Mouse (Mus musculus) right cerebral cortex, postnatal 14 days (tissue): ENCODE measurements around the gene Ppp3ca.

Source experiments
- DNase-seq: peaks from one replicate; pipeline ENCODE4 v3.0.0; 2022

Ppp3ca gene

GRCm38 (mm10) chr3:136865176-136865859, 195.4 kb downstream of the Ppp3ca start:
- no peak for DNase-seq

GRCm38 (mm10) chr3:136866095-136866494, 196.2 kb downstream of the Ppp3ca start:
- DNase-seq, result no peak

- no peak for DNase-seq
These were observed 196.6 kb downstream of the Ppp3ca start for GRCm38 (mm10) chr3:136866571-136866970.

DNA sequence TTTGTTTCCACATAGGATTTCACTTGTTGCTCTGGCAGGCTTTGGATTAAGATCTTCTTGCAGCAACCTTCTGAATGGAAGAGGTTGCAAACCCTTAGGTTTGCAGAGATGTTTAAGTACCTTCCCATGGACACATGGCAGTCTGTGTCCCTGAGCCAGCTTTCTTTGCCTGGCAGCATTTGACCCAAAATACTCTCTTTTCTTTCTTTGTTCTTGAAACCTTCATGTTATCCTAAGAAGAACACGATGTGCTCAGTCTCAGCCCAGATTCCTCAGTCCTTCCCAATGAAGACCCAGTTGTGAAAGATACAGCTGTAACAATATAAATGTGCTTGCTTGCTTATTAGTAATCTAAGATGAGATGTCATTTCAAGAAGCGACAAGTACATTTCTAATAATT, 197.4 kb downstream of the Ppp3ca start:
- DNase-seq, result no peak

GRCm38 (mm10) chr3:136871772-136872532, 202.0 kb downstream of the Ppp3ca start:
- DNase-seq, result no peak

DNA sequence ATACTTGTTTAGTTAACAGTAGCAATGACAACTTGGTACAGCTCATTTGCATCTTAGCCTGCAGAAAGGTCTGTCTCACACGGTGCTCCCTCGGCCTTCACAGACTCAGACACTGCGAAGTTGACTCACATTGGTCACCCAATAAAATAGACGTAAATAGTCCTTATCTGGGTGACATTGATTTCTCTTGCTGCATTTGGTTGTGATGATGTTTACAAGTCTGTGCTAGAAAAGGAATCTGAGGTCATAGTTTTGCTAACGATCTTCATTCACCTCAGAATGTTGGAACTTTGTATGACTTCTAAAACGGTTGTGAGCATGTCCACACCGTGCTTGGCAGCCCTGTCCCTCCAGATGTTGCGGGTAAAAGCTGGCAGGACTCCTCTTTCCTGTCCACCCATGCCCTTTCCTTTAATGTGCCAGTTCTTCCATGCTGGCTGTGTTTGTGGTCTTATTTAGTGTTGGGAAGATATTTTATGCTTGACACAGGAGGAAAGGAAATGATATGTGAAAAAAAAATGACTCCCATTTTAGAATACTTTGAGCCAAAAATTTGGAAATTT, 202.7 kb downstream of the Ppp3ca start:
- DNase-seq, result no peak

- DNase-seq, result no peak
These were observed 204.0 kb downstream of the Ppp3ca start for GRCm38 (mm10) chr3:136873809-136874449.

DNA sequence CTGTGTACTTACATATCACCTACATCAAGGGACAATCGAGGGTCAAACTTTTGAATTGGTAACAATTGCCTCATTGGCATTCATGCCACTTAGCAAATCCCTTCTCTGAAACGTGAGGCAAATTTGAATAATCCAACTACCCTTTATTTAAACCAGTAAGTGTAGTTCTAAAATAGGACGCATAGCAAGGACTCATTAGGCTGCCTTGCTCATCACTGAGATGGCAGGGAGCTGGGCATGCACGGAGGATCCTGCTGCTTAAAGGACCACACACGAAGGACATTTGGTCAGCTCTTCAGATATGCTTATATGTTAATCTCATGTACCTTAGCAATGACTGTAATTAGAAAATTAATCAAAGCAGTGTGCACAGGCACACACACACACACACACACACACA, 204.6 kb downstream of the Ppp3ca start:
- no peak for DNase-seq

- no peak for DNase-seq
These were observed 217.8 kb downstream of the Ppp3ca start for GRCm38 (mm10) chr3:136887741-136888140.

DNA sequence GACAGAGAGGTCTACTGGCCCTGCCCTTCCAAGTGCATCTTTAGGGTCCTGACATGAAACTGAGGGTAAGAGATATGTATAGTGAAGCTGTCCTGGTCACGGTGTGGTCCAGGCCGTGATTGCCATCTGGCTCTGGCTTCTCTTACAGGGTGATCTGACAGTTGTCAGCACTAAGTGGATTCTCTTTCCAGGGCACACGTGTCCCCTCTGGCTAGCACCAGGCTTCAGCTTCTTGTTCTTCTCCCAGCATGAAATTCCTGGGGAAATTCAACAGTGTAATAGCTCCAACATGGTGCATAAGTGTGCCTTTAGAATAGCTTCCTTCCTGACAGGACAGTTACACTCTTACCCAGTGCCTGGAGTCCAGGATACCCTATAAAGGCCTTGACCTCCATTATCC, 222.2 kb downstream of the Ppp3ca start:
- no peak for DNase-seq

- no peak for DNase-seq
These were observed 223.9 kb downstream of the Ppp3ca start for GRCm38 (mm10) chr3:136893596-136894402.

DNA sequence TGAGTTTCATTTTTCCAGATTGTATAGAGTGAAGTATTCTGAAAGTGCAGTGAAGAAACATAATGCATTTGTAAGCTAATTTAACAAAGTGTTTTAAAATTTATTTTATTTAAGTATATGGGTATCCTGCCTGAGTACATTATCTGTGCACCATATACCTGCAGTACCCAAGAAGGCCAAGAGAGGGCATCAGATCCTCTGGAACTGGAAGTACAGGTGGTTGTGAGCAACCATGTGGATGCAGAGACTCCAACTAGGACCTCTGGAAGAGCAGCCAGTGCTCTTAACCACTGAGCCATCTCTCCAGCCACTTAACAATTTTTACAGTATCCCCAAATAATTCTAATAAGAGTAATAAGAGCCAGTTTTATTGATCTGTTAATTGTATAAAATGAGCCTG, 225.6 kb downstream of the Ppp3ca start:
- no peak for DNase-seq

DNA sequence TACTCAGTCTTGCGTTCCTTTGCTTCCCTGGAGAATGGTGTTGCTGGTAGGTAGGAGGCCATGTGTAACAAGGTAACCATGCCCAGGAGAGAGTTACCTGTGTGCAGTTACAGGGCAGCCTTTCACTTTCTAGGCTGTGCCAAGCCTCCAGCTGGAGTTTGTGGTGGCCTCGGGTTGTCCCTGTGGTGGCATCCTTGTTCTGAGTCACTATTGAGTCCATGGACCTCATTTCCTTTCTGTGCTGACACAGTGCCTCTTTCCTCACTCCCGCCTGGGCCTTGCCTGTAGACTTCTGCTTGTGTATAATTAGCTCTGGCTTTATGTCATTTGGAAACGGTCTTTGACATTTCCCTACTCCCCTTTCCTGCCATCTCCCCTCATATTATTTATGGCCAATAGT, 226.4 kb downstream of the Ppp3ca start:
- DNase-seq, result no peak

- no peak for DNase-seq
These were observed 229.8 kb downstream of the Ppp3ca start for GRCm38 (mm10) chr3:136899744-136900143.

DNA sequence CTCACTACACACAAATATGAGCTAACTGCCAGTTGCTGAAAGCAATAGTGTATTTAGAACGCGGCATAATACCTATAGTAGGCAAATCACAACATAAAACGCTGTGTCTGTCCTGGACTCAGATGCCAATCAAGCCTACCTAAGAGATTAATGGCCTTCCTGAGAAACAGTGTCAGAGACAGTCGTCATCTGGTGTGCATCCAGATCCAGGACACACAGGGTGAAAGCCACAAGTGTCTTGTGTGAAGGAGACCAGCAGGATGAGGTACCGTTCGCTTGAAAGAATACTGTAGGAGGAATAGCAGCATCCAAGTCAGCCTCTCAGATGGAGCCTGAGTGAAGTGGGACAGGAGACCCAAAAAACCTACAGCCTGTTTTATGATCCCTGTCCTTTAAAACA, 231.1 kb downstream of the Ppp3ca start:
- no peak for DNase-seq

DNA sequence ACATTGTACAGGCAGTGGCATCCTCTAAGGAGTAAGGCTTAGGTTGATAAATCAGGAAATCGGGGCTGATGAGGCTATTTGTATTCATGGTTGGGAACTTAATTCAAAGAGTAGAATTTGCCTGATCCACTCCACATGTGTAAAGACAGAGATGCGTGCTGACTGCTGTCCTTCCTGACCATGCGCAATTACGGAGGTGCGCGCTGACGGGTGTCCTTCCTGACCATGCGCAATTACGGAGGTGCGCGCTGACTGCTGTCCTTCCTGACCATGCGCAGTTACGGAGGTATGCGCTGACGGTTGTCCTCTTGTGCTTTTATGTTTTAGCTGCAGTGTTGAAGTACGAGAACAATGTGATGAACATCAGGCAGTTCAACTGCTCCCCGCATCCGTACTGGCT, 232.9 kb downstream of the Ppp3ca start:
- DNase-seq, result no peak

GRCm38 (mm10) chr3:136905577-136905976, 235.7 kb downstream of the Ppp3ca start:
- no peak for DNase-seq

DNA sequence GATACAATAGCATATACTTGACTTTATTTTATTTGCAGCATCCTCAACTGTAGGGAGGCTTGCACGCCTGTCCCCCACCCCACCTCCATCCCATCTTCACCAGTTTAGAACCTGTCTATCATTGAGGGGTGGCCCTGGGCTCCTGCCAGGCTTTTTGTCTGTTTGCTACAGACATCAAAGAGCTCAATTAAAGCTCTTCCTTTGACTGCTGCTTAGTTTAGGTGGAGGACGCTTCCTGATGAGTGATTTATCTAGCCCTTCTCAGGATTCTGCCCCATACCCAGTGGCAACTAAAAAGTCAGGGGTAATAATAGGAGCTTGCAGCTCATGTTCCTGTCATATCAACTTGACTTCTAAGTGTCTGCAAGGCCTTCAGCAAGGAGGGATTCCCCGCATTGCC, 239.6 kb downstream of the Ppp3ca start:
- DNase-seq, result no peak

DNA sequence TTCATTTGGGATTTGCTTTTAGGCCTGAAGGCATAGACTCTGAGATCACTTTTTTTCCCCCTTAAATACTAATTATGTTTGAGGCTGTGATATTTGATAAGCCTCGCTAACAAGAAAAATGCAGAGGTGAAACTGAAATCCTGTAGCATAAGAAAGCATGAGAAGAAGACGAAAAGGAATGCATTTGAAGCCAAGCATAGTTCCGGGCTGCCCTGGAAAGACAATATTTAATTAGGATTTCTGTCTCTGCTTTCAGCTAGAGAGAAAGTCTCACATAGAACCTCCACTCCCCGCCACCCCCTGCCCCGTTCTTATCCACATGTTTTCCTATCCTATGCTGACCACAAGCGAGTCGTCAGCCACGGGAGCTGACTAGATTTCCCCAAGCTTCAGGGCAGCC, 241.4 kb downstream of the Ppp3ca start:
- no peak for DNase-seq

GRCm38 (mm10) chr3:136917080-136917479, 247.2 kb downstream of the Ppp3ca start:
- DNase-seq, result no peak

- DNase-seq, result no peak
These were observed 263.1 kb downstream of the Ppp3ca start for GRCm38 (mm10) chr3:136933071-136933470.

DNA sequence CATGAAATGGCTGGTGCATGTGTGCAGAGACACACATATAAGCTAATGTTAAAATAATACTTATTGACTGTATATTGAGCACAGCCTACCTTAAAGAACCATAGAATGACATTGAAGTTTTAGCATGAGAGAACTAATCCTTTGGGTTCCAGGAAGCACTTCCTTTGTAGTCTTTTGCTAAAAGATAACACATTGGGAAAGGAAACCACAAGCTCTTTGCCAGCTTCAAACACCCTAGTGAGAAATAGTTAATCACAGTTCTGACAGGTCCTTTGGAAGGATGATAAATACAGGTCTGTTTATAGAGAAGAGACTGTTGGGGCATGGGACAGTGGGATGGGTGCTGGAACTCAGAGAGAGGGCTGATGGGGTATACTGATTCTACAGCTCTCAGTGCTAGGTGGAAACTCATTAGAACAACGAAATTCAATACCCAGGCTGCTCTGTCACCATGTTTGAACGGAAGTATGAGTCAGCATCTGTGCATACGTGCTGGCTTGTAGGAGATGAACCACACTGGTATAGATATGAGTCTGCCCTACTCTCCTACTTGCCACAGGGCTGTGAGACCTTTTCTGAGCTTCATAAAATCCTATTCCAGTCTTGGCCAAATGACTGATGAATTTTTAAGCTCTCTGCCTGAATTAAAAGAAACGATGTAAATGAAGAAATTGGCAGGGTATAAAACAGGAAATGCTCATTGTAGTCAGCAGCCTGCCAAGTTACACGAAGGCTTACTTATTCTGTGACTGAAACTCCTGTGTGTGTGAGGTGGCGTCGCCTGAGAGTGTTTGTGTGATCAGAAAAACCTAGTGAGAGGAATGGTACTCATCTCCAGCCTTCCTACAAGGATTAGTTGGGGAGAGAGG, 271.0 kb downstream of the Ppp3ca start:
- no peak for DNase-seq
